Mouse (Mus musculus): Measurements from ENCODE around the gene Fbrsl1.

- TF ChIP-seq TAL1 (IDR thresholded peaks at IDR 0.05; ENCODE audit: low read length) (no peak), GATA1 (IDR thresholded peaks at IDR 0.05; ENCODE audit: low read length) (no peak)
Observed at GRCm38 (mm10) chr5:110428290-110428689, 20.0 kb downstream of the Fbrsl1 start.
